Mouse (Mus musculus) liver, embryonic 14.5 days (tissue): Measurements from ENCODE around the gene Shisa4. TPM values are rescaled to one million over a fixed set of nuclear protein-coding genes. Genes with fewer than 3 reads are reported as not detected.

Source experiments
- ATAC-seq: fragments of 200-750 bp; cut with Nextera tagmentation; 2 replicates; pipeline ENCODE4 v1.8.0; 2017; ENCODE audit warnings: moderate number of reproducible peaks, mild to moderate bottlenecking, moderate library complexity; ENCODE audit not compliant: insufficient read depth
- DNase-seq, 3 experiments: peaks; one replicate each; pipeline ENCODE4 v3.0.0-alpha.2; 2012 to 2013; ENCODE audit warnings: low read depth in 3 of 3, low spot score in 3 of 3
- H3K27ac ChIP-seq: fragments of 300-500 bp; sonication (generic); 2 replicates; pipeline ENCODE4 v1.5.1; 2014; ENCODE audit warnings: moderate library complexity, mild to moderate bottlenecking, control low read depth, inconsistent platforms
- H3K27me3 ChIP-seq: fragments of 300-500 bp; sonication (generic); 2 replicates; pipeline ENCODE4 v1.6.1; 2014; ENCODE audit warnings: mild to moderate bottlenecking, low read length, moderate library complexity; ENCODE audit not compliant: control insufficient read depth, insufficient read depth
- H3K36me3 ChIP-seq: fragments of 300-500 bp; sonication (generic); replicated peaks from 2 replicates; pipeline ENCODE4 v1.6.1; 2014; ENCODE audit warnings: low read depth; ENCODE audit not compliant: control insufficient read depth, insufficient read depth
- H3K4me1 ChIP-seq, 2 experiments: fragments of 200-500 bp in 1 of 2; fragments of 300-500 bp in 1 of 2; sonication (generic) in 1 of 2; replicated peaks; 2 replicates each; pipeline ENCODE4 v1.6.1; 2012 to 2014; ENCODE audit warnings: antibody characterized with exemption in 1 of 2, inconsistent platforms in 1 of 2, low read length in 1 of 2; ENCODE audit not compliant: control insufficient read depth in 2 of 2, insufficient read depth in 2 of 2
- H3K4me2 ChIP-seq: fragments of 300-500 bp; sonication (generic); 2 replicates; pipeline ENCODE4 v1.6.1; 2014; ENCODE audit warnings: low read depth, mild to moderate bottlenecking, control low read depth, moderate library complexity
- H3K4me3 ChIP-seq, 2 experiments: fragments of 200-500 bp in 1 of 2; fragments of 300-500 bp in 1 of 2; sonication (generic) in 1 of 2; 2 replicates each; pipeline ENCODE4 v1.5.1; 2012 to 2014; ENCODE audit warnings: low read depth in 2 of 2, low read length in 2 of 2, mild to moderate bottlenecking in 2 of 2, control low read depth in 1 of 2, inconsistent platforms in 1 of 2, moderate library complexity in 1 of 2; ENCODE audit not compliant: insufficient read depth in 1 of 2
- H3K9ac ChIP-seq: fragments of 300-500 bp; sonication (generic); replicated peaks from 2 replicates; pipeline ENCODE4 v1.6.1; 2014; ENCODE audit warnings: mild to moderate bottlenecking, control low read depth, moderate library complexity
- H3K9me3 ChIP-seq: fragments of 300-500 bp; sonication (generic); 2 replicates; pipeline ENCODE4 v1.6.1; 2016; ENCODE audit warnings: low read length, mixed read lengths; ENCODE audit not compliant: control insufficient read depth
- CTCF ChIP-seq: IDR thresholded peaks from 2 replicates; pipeline ENCODE4 v1.5.1; 2016; ENCODE audit warnings: antibody characterized with exemption, low read depth, control low read depth
- EP300 ChIP-seq: IDR thresholded peaks from 2 replicates; pipeline ENCODE4 v1.6.1; 2016; ENCODE audit warnings: antibody characterized with exemption, low read depth
- WGBS: fragments of 180-500 bp; shearing (Covaris S2); extraction: QIAGEN DNeasy Blood & Tissue Kit; methylation state at CpG from one replicate; pipeline ENCODE4 v1.1.7; 2014; ENCODE audit not compliant: insufficient replicate concordance; 5-methylcytosine and 5-hydroxymethylcytosine counted together
- polyA plus RNA-seq, 2 experiments: library from polyadenylated mRNA; depleted of rRNA in 1 of 2; stranded (reverse) in 1 of 2; unstranded in 1 of 2; fragments of >200 nt; fragmentation: Nextera tagmentation in 1 of 2; extraction: Ambion mirVana in 1 of 2; gene quantifications; 2 replicates each; pipeline versions ENCODE4 v1.2.1 to v1.2.3; 2012 to 2014

Gene Shisa4
- polyA plus RNA-seq, 2 experiments = 0.41 to 0.64 TPM

GRCm38 (mm10) chr1:135374175-135374867 lies 716 bp downstream of the Shisa4 start:
- no peaks in the 10 kb centered on the region for H3K4me1 ChIP-seq
- DNase-seq (no peak), ATAC-seq (no peak)
- no peak overlapping the region for H3K9ac ChIP-seq
- H3K36me3 ChIP-seq = no peaks in the 10 kb centered on the region
- peak overlapping the region; percentile 21 to 45 for H3K4me3 ChIP-seq
- TF ChIP-seq CTCF (no peak), EP300 (no peak)
- H3K27me3 ChIP-seq = peaks cover 14% of the 10 kb centered on the region
- no peaks in the 10 kb centered on the region for H3K9me3 ChIP-seq
- peak overlapping the region; percentile 66 for H3K4me2 ChIP-seq
- no peak overlapping the region for H3K27ac ChIP-seq
- 10% methylated on average over 19 of the region's 19 CpGs for WGBS

DNA sequence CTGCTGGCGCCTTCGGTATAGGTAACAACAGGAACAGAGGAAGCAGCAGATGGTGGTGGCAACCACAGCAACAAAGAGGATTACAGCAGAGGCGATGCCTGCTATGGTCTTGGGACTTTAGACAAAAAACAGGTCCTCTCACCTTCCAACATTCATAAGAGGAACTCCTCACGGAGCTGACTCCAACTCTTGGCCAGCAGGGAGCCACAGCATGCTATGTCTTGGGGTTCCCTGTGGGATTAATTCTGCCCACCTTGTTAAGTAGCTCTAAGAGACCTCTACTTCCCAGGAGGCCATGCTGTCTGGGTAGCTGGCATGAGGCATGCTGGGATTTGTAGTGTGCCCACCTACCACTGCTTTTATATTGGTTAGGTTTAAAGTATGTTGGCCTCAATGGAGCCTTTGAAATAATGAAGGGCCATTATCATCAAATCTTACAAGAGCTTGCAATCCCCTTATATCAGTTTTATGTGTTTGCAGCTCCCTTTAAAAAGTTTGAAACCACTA lies 1.8 kb downstream of the Shisa4 start:
- no peak for TF ChIP-seq CTCF
- TF ChIP-seq EP300 = no peak
- Histone ChIP-seq H3K4me2 (no peak overlapping the region), H3K9me3 (no peaks in the 10 kb centered on the region), H3K4me1 (no peaks in the 10 kb centered on the region), H3K4me3 (no peak overlapping the region), H3K36me3 (no peaks in the 10 kb centered on the region), H3K27ac (no peak overlapping the region), H3K9ac (no peak overlapping the region), H3K27me3 (peaks cover 14% of the 10 kb centered on the region)
- no peak for DNase-seq
- WGBS = 53% methylated on average over 4 of the region's 4 CpGs
- ATAC-seq = no peak

DNA sequence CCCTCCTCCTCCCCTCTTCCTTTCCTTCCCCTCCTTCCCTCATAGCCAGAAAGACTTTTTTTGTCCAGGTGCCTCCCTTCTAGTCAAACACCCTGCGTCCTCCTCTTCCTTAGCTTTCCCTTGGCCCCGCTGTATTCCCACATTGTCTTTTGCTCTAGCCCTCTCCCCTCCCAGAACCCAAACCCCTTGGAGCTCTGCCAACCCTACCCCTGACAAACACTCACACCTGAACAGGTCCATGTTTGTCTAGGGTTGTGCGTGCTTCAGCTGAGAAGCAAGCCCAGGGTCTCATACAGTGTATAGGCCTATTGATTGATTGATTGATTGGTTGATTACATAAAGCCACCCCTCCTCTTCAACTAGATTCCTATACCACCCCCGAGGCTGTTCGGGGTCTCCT lies 5.6 kb downstream of the Shisa4 start:
- ATAC-seq (no peak), DNase-seq (no peak)
- TF ChIP-seq EP300 = no peak
- no peak for TF ChIP-seq CTCF
- H3K9me3 ChIP-seq = no peaks in the 10 kb centered on the region
- no peak overlapping the region for H3K4me2 ChIP-seq
- H3K9ac ChIP-seq = no peak overlapping the region
- H3K27ac ChIP-seq = no peak overlapping the region
- WGBS = 59% methylated on average over 5 of the region's 5 CpGs
- H3K27me3 ChIP-seq = peaks cover 3% of the 10 kb centered on the region; the same call in 1 of the 2 replicates
- no peak overlapping the region for H3K4me3 ChIP-seq
- no peaks in the 10 kb centered on the region for H3K4me1 ChIP-seq
- no peaks in the 10 kb centered on the region for H3K36me3 ChIP-seq

GRCm38 (mm10) chr1:135368982-135369381 lies 6.1 kb downstream of the Shisa4 start:
- no peak overlapping the region for H3K4me3 ChIP-seq
- no peaks in the 10 kb centered on the region for H3K4me1 ChIP-seq
- DNase-seq (no peak), ATAC-seq (no peak)
- H3K9me3 ChIP-seq = no peaks in the 10 kb centered on the region
- no peaks in the 10 kb centered on the region for H3K36me3 ChIP-seq
- H3K9ac ChIP-seq = no peak overlapping the region
- H3K27me3 ChIP-seq = peaks cover under 1% of the 10 kb centered on the region; the same call in 1 of the 2 replicates
- H3K27ac ChIP-seq = no peak overlapping the region
- peak overlapping the region; percentile 64 for H3K4me2 ChIP-seq
- TF ChIP-seq EP300 (no peak), CTCF (0 out of 2 replicates have a peak, but pooled peaks have one; percentile 8)
- WGBS = 12% methylated on average over 14 of the region's 14 CpGs

- Histone ChIP-seq H3K27ac (no peak overlapping the region), H3K4me1 (no peaks in the 10 kb centered on the region), H3K27me3 (no peaks in the 10 kb centered on the region), H3K4me2 (peak overlapping the region; percentile 64), H3K9me3 (no peaks in the 10 kb centered on the region), H3K4me3 (peak overlapping the region; percentile 18 to 30), H3K9ac (no peak overlapping the region), H3K36me3 (no peaks in the 10 kb centered on the region)
- TF ChIP-seq CTCF (peak; percentile 78), EP300 (no peak)
- DNase-seq (peak; percentile 36 to 57 (median 38)), ATAC-seq (peak; percentile 31; the same call in 1 of the 2 replicates)
- WGBS = 1% methylated on average over 20 of the region's 20 CpGs
Measured at GRCm38 (mm10) chr1:135368245-135368644, 6.8 kb downstream of the Shisa4 start.
